Mouse (Mus musculus): ENCODE measurements around the gene Usp1. TPM values are rescaled to one million over a fixed set of nuclear protein-coding genes. Genes with fewer than 3 reads are reported as not detected.

Gene Usp1
- 106 and 117 TPM in 2 replicates for polyA plus RNA-seq (2016; fragmentation: Nextera tagmentation; extraction: Ambion mirVana)

DNA sequence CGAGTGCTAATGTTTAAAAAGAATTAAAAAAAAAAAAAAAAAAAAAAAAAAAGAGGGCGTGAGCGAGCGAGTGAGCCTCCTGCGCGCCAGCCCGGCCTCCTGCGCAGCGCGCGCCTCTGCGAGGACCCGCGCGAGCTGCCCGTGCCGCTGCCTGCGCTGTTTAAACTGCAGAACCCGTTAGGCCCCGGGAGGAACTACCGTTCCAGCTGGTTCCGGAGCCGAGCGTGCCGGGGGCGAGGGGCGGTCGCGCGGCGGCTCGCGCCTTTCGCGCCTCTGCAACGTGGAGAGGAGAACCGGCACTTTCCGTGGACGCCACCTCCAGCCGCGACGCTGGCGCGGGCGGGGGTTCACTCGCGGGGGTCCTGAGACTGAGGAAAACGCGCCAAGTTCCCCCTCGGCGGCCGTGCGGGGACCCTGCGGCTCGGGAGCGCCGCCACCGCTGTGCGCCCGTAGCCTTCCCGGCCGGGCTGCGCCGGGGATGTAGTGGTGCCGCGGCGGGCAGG is at the start of gene Usp1:
Gene Usp1, plus strand, starts transcription at position 243 of the 503 bp plus-strand sequence.
- H3K4me2 ChIP-seq = peak within 1 kb of the TSS; percentile 74
- no peaks in the 10 kb centered on the region for H3K9me3 ChIP-seq (replicated peaks)
- peaks cover 8% of the 10 kb centered on the region for H3K36me3 ChIP-seq
- H3K27ac ChIP-seq = peak within 1 kb of the TSS; percentile 100
- H3K27me3 ChIP-seq (replicated peaks) = no peaks in the 10 kb centered on the region
- peak within 1 kb of the TSS; percentile 99 for H3K9ac ChIP-seq
- peaks cover 20% of the 10 kb centered on the region for H3K4me1 ChIP-seq
- peak within 1 kb of the TSS; percentile 98 for H3K4me3 ChIP-seq
- ATAC-seq = peak; percentile 12
- under 1% methylated on average over 64 of the region's 67 CpGs for WGBS (ENCODE audit: insufficient replicate concordance)

DNA sequence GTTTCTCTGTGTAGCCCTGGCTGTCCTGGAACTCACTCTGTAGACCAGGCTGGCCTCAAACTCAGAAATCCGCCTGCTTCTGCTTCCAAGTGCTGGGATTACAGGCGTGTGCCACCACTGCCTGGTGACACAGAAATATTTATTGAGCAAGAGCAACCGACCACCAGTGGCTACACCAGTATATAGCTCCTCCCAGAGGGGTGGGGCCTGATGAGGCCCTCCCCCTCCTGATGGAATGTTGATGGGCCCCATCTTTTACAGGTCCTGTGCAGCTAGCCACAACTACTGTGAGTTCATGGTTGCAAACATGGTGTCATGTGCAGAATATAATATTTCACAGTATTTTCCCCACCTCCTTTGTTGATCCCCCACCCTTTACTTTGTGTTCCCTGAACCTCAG is 40.9 kb upstream of the Usp1 start:
- Histone ChIP-seq H3K36me3 (no peaks in the 10 kb centered on the region), H3K4me3 (no peak overlapping the region), H3K9ac (no peak overlapping the region), H3K27ac (no peak overlapping the region), H3K9me3 (replicated peaks) (no peaks in the 10 kb centered on the region), H3K4me2 (no peak overlapping the region), H3K4me1 (no peaks in the 10 kb centered on the region), H3K27me3 (replicated peaks) (no peaks in the 10 kb centered on the region)
- WGBS (ENCODE audit: insufficient replicate concordance) = 50% methylated on average over 3 of the region's 3 CpGs
- ATAC-seq = no peak

DNA sequence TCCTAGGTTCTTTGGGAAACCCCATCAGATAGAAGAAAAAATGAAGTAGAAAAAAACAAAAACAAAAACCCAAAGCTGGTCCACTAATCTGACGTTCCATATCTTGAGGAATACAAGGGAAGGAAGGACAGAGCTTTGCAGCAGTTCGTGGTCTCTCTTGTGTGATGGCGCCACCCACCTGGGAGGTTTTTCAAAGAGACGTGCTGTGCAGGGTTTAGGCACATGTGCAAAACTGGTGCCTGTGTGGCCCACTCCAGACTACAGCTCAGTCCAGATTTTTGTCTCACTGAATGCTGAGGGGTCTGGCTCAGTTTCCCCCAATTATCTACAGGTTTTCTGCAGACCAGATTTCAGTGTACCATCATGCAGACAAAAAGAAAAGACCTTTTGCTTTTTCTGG is 37.2 kb upstream of the Usp1 start:
- H3K36me3 ChIP-seq = no peaks in the 10 kb centered on the region

DNA sequence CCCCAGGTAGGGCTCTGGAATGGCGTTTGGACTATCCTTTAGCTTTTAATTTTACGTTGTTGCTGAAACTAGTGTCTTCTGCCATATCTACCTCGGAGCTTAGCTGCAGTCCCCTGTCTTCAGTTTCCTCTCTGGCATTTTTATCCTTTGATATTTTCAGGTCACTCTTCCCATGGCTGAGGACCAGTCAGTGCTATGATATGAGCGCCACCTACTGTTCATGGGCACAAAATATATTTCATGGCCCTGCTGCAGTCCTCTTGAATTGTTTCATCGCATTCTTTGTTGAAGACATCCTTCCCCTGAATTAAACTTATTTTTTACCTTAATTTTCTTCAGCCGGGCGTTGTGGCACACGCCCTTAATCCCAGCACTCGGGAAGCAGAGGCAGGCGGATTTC is 36.5 kb upstream of the Usp1 start:
- Histone ChIP-seq H3K27me3 (replicated peaks) (no peaks in the 10 kb centered on the region), H3K36me3 (no peaks in the 10 kb centered on the region), H3K4me3 (no peak overlapping the region), H3K9me3 (replicated peaks) (no peaks in the 10 kb centered on the region), H3K4me2 (no peak overlapping the region), H3K4me1 (no peaks in the 10 kb centered on the region), H3K9ac (no peak overlapping the region), H3K27ac (no peak overlapping the region)
- ATAC-seq = no peak
- WGBS (ENCODE audit: insufficient replicate concordance) = 15% methylated on average over 10 of the region's 10 CpGs

More for the DNA sequence above, 37.2 kb upstream of the Usp1 start:
- Histone ChIP-seq H3K4me2 (no peak overlapping the region), H3K27me3 (replicated peaks) (no peaks in the 10 kb centered on the region), H3K9me3 (replicated peaks) (no peaks in the 10 kb centered on the region), H3K4me1 (no peaks in the 10 kb centered on the region), H3K27ac (no peak overlapping the region), H3K4me3 (no peak overlapping the region), H3K9ac (no peak overlapping the region)
- ATAC-seq = no peak
- WGBS (ENCODE audit: insufficient replicate concordance) = 54% methylated on average over 4 of the region's 4 CpGs

DNA sequence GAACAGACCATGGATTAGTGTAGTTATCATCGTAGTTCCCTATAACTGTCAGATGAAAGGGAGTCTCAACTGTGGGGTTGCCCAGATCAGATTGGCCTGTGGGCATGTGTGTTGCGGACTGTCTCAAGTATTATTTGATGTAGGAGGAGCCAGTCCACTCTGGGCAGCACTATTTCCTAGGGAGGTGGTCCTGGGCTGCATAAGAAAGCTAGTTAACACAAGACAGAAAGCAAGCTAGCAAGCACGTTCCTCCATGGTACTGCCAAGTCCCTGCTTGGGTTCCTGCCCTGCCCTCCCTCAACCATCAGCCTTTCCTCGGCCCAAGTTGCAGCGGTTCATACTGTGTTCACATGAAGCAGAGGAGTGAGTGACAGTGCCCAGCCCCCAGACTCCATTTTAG is 13.4 kb upstream of the Usp1 start:
- no peaks in the 10 kb centered on the region for H3K4me1 ChIP-seq
- 75% methylated on average over 5 of the region's 5 CpGs for WGBS (ENCODE audit: insufficient replicate concordance)
- no peaks in the 10 kb centered on the region for H3K36me3 ChIP-seq
- H3K4me2 ChIP-seq = no peak overlapping the region
- H3K4me3 ChIP-seq = no peak overlapping the region
- no peaks in the 10 kb centered on the region for H3K9me3 ChIP-seq (replicated peaks)
- no peak for ATAC-seq
- H3K27me3 ChIP-seq (replicated peaks) = no peaks in the 10 kb centered on the region
- no peak overlapping the region for H3K9ac ChIP-seq
- no peak overlapping the region for H3K27ac ChIP-seq

DNA sequence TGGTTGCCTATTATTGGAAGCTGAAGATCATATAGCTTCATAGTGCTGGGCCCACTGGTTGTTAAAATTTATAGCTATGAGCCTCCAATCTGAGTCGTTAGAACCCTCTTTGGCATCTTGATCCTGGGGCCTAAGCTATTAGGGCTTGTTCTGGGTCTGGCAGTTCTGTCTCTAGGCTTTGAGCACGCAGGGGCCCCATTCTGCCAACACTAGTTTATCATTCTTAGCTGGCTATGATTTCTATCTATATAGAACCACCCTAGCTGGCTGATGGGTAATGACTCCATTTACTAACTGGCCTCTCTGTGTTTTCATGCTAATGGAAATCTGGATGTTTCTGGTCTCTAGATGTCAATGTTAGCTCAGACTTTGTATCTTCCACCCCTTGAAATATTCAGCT is 5.9 kb upstream of the Usp1 start:
- WGBS (ENCODE audit: insufficient replicate concordance) = 57% methylated on average over 2 of the region's 2 CpGs
- H3K9ac ChIP-seq = no peak overlapping the region
- no peaks in the 10 kb centered on the region for H3K36me3 ChIP-seq
- H3K4me3 ChIP-seq = no peak overlapping the region
- H3K4me1 ChIP-seq = peaks cover 4% of the 10 kb centered on the region
- no peak overlapping the region for H3K4me2 ChIP-seq
- no peaks in the 10 kb centered on the region for H3K9me3 ChIP-seq (replicated peaks)
- no peak for ATAC-seq
- no peaks in the 10 kb centered on the region; the same call in 1 of the 2 replicates for H3K27me3 ChIP-seq (replicated peaks)
- H3K27ac ChIP-seq = no peak overlapping the region

DNA sequence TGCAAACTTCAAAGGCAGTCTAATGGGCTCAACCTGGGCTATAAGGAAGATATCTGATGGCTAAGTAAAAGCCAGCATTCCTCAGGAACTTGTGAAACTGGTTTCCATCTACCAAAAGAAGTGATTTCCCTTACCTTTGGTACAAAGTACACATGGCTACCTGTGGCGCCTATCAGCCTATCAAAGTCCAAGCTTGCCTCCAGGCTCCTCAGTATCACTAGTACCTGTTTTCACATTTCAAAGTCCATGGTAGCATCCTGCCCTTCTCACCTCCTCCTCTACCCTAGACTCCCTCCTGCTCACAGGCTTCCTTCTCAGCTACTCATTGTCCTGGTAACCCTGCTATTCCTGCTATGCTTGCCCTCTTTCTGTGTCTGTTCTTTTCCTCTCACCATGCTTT is 5.4 kb upstream of the Usp1 start:
- 57% methylated on average over 1 of the region's 1 CpGs for WGBS (ENCODE audit: insufficient replicate concordance)
- Histone ChIP-seq H3K36me3 (no peaks in the 10 kb centered on the region), H3K9me3 (replicated peaks) (no peaks in the 10 kb centered on the region), H3K4me2 (no peak overlapping the region), H3K27me3 (replicated peaks) (no peaks in the 10 kb centered on the region; the same call in 1 of the 2 replicates), H3K4me3 (no peak overlapping the region), H3K27ac (no peak overlapping the region), H3K9ac (no peak overlapping the region), H3K4me1 (peaks cover 4% of the 10 kb centered on the region)
- no peak for ATAC-seq

DNA sequence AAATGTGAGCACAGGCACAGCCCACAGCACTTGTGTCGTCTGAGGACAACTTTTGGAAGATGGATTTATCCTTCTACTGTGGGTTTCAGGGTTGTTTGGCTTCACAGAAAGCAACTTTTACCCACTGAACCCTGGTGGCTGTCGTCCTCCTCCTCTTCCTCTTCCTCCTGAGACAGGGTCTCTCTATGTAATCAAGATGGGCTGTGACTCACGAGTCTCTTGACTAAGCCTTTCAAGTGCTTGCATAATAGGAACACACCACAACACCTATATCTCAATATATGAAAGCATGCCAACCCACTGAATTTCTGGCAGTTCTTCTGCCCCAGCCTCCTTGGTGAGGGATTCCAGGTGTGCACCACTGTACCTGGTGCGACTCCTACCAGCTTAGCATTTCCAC is 2.7 kb upstream of the Usp1 start:
- Histone ChIP-seq H3K36me3 (no peaks in the 10 kb centered on the region), H3K4me2 (no peak overlapping the region), H3K9me3 (replicated peaks) (no peaks in the 10 kb centered on the region), H3K4me3 (no peak overlapping the region), H3K27me3 (replicated peaks) (no peaks in the 10 kb centered on the region; the same call in 1 of the 2 replicates), H3K9ac (no peak overlapping the region), H3K4me1 (peaks cover 12% of the 10 kb centered on the region), H3K27ac (no peak overlapping the region)
- no peak for ATAC-seq
- 61% methylated on average over 4 of the region's 4 CpGs for WGBS (ENCODE audit: insufficient replicate concordance)

DNA sequence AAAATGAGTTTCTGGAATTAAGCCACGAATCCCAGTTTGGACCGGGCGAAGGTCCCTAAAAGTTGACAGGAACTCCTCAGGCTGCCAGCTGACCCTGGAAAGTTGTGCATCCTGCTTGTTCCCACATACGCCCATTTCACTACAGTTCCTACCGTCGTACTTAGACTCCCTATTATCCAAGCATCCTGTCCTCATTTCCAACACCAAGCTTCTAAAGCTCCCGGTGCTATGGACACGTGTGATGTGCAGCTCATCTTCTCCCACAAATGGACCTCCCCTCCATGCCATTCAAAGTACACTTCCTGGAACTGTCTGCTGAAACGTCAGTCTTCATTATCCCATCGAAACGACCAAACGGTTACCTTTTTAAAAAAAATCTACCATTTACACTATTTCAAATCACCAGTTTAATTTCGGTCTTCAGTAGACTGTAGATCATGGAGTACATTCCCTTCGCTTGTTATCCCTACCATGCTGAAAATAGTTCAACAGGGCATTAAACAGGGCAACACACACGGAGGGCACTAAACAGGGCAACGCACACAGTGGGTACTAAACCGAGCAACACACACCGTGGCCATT is 1.5 kb upstream of the Usp1 start:
- peaks cover 3% of the 10 kb centered on the region; the same call in 1 of the 2 replicates for H3K36me3 ChIP-seq
- H3K27me3 ChIP-seq (replicated peaks) = no peaks in the 10 kb centered on the region; the same call in 1 of the 2 replicates
- H3K4me2 ChIP-seq = peak overlapping the region; percentile 74
- H3K27ac ChIP-seq = peak overlapping the region; percentile 100
- peak overlapping the region; percentile 98 for H3K4me3 ChIP-seq
- peaks cover 20% of the 10 kb centered on the region for H3K4me1 ChIP-seq
- no peaks in the 10 kb centered on the region for H3K9me3 ChIP-seq (replicated peaks)
- 12% methylated on average over 18 of the region's 18 CpGs for WGBS (ENCODE audit: insufficient replicate concordance)
- peak; percentile 4 for ATAC-seq
- H3K9ac ChIP-seq = peak overlapping the region; percentile 89

DNA sequence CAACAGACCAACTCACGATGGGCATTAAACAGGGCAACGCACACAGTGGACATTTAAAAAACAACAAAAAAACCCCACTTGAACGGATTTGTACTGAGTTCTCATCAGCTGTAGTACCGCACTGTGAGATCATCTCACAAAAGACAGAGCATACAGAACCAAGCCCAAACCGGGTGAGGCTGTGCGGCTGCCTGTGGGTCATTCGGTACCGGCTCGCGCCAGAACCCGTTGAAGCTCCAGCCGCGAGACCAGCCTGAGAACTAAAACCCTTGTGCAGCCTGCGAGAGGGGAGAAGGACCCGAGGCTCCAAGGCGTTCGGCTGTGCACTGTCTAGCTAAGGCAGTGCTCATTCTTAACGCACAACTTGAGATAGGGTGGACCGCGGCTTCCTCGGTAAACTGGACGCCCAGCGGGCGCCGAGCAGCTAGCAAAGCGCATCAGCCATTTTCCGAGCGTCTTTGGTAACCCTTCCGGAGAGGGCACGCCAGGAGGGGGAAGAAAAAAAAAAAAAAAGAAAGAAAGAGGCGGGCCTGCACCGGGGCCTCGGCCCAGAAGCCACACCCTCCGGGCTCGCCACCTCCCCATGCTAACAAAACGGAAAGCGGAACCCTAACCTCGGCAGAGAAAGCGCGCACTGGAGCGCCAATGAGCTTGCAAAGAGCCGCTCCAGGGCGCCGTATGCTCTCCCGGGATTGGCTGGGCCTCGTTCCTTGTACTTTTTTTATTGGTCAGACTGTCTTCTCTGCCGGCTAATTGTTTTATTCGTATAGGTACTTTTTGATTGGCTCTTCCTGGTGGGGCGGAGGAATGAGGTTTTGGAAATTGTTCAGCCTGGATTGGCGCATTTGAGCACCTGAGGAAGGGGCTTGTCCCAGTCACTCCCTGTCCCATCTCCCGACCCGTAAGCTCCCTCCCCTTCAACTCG is 705 bp upstream of the Usp1 start:
- Histone ChIP-seq H3K9ac (peak overlapping the region; percentile 99), H3K4me3 (peak overlapping the region; percentile 98), H3K9me3 (replicated peaks) (no peaks in the 10 kb centered on the region), H3K27ac (peak overlapping the region; percentile 100), H3K36me3 (peaks cover 3% of the 10 kb centered on the region), H3K27me3 (replicated peaks) (no peaks in the 10 kb centered on the region), H3K4me1 (peaks cover 20% of the 10 kb centered on the region), H3K4me2 (peak overlapping the region; percentile 74)
- ATAC-seq = peak; percentile 94
- 0% methylated on average over 52 of the region's 53 CpGs for WGBS (ENCODE audit: insufficient replicate concordance)

DNA sequence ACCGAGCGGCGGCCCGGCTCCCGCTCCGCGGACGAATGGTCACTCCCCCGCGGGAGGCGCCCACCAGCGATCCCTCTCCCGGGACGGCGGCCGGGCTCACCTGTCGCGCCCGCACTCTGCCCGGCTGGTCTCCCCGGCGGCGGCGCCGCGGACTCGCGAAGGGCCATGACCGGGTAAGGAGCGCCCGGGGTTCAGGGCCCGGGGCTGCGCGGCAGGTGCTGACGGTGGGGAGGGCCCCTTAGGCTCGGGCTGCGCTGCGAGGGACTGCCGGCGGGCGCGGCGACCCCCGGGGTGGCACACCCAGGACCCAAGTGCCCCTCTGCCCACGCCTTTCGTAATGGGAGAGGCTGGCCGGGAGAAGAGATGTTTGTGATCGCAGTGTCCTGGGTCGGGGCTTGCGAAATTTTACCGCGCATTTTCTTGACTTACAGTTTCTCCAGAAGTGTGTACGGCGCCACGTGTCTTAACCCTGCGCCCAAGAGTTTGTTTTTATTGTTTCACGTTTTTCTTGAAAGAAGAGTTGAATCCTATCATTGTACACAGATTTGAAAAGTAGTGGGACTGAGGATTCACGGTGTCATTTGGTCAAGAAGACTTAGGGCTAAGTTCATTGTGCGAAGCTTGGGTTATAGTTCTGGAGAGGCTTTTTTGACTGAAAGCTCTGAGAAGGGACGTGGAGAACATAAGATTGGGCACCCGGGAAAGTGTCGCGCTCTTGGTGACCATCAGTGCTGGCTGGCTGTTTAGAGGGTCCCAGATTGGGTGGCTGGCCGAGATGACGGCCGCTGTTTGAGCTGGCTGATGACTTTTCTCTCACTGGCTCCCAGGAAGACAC is 678 bp downstream of the Usp1 start:
- H3K36me3 ChIP-seq = peaks cover 15% of the 10 kb centered on the region
- H3K4me1 ChIP-seq = peaks cover 20% of the 10 kb centered on the region
- peak overlapping the region; percentile 74 for H3K4me2 ChIP-seq
- no peaks in the 10 kb centered on the region for H3K27me3 ChIP-seq (replicated peaks)
- H3K4me3 ChIP-seq = peak overlapping the region; percentile 98
- H3K27ac ChIP-seq = peak overlapping the region; percentile 100
- no peaks in the 10 kb centered on the region for H3K9me3 ChIP-seq (replicated peaks)
- H3K9ac ChIP-seq = peak overlapping the region; percentile 99
- under 1% methylated on average over 54 of the region's 66 CpGs for WGBS (ENCODE audit: insufficient replicate concordance)
- ATAC-seq = peak; percentile 3

Measured in liver, embryonic 12.5 days (tissue).